Mouse (Mus musculus) lung, adult 2 months (tissue): ENCODE measurements around the gene Ost4. TPM values are rescaled to one million over a fixed set of nuclear protein-coding genes. Genes with fewer than 3 reads are reported as not detected.

Experiments used
- DNase-seq: peaks from one replicate; pipeline ENCODE4 v3.0.0; 2022
- H3K4me1 ChIP-seq: fragments of 200-500 bp; 2 replicates; pipeline ENCODE4 v1.6.1; 2011; ENCODE audit warnings: low read length; ENCODE audit not compliant: control insufficient read depth, insufficient read depth
- H3K4me3 ChIP-seq: fragments of 200-500 bp; replicated peaks from 2 replicates; pipeline ENCODE3; 2011; ENCODE audit warnings: low read depth, mild to moderate bottlenecking, control low read depth, low read length; ENCODE audit errors: extremely low read depth
- CTCF ChIP-seq: fragments of 200-500 bp; IDR thresholded peaks from 2 replicates; pipeline ENCODE4 v1.5.1; 2011; ENCODE audit warnings: mild to moderate bottlenecking, low read length, control low read depth; ENCODE audit not compliant: insufficient read depth
- POLR2A ChIP-seq: fragments of 200-500 bp; IDR thresholded peaks from 2 replicates; pipeline ENCODE4 v1.6.1; 2011; ENCODE audit warnings: low read depth, mild to moderate bottlenecking, control low read depth, low read length, borderline replicate concordance; ENCODE audit errors: extremely low read depth
- WGBS: fragments of 180-500 bp; shearing (Covaris S2); methylation state at CpG from one replicate; pipeline ENCODE4 v1.1.7; 2018; 5-methylcytosine and 5-hydroxymethylcytosine counted together
- polyA plus RNA-seq: library from polyadenylated mRNA; depleted of rRNA; stranded (reverse); fragments of >200 nt; gene quantifications from 2 replicates; pipeline ENCODE4 v1.2.3, GENCODE M21; 2012

Gene Ost4
- polyA plus RNA-seq, 1 experiment, result 230 TPM

DNA sequence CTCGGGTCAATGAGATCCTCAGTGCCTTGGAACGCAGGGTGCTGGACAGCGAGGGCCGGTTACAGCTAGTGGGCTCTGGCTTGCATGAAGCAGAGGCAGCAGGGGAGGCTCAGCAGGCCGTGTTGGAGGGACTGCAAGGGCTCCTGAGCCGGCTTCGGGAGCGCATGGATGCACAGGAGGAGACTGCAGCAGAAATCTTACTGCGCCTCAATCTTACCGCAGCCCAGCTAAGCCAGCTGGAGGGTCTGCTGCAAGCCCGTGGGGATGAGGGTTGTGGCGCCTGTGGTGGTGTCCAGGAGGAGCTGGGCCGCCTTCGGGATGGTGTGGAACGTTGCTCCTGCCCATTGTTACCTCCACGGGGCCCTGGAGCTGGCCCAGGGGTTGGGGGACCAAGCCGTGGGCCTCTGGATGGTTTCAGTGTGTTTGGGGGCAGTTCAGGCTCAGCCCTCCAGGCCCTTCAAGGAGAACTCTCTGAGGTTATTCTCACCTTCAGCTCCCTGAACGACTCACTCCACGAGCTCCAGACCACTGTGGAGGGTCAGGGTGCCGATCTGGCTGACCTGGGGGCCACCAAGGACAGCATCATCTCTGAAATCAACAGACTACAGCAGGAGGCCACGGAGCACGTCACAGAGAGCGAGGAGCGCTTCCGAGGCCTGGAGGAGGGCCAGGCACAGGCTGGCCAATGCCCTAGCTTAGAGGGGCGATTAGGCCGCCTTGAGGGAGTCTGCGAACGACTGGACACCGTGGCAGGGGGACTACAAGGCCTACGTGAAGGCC, 10.5 kb upstream of the Ost4 start:
- TF ChIP-seq POLR2A (no peak), CTCF (no peak)
- H3K4me1 ChIP-seq, result peaks cover 27% of the 10 kb centered on the region
- WGBS, result 91% methylated on average over 31 of the region's 31 CpGs

GRCm38 (mm10) chr5:30917348-30917747, 9.8 kb upstream of the Ost4 start:
- TF ChIP-seq CTCF (no peak), POLR2A (no peak)
- no peak for DNase-seq
- Histone ChIP-seq H3K4me1 (peaks cover 33% of the 10 kb centered on the region), H3K4me3 (no peak overlapping the region)
- 90% methylated on average over 11 of the region's 11 CpGs for WGBS

More for the DNA sequence above, 10.5 kb upstream of the Ost4 start:
- H3K4me3 ChIP-seq, result no peak overlapping the region
- no peak for DNase-seq

GRCm38 (mm10) chr5:30916841-30917240, 9.3 kb upstream of the Ost4 start:
- TF ChIP-seq POLR2A (no peak), CTCF (no peak)
- Histone ChIP-seq H3K4me3 (no peak overlapping the region), H3K4me1 (peaks cover 36% of the 10 kb centered on the region)
- 96% methylated on average over 9 of the region's 9 CpGs for WGBS
- no peak for DNase-seq

- H3K4me1 ChIP-seq, result peaks cover 35% of the 10 kb centered on the region
- DNase-seq, result peak; percentile 74
- WGBS, result 3% methylated on average over 7 of the region's 7 CpGs
- TF ChIP-seq POLR2A, result peak; percentile 47; the same call in 1 of the 2 replicates
- peak; percentile 63 for TF ChIP-seq CTCF
- H3K4me3 ChIP-seq, result no peak overlapping the region
These were observed 8.4 kb upstream of the Ost4 start for GRCm38 (mm10) chr5:30915974-30916433.

- no peak for DNase-seq
These were observed 7.9 kb upstream of the Ost4 start for GRCm38 (mm10) chr5:30915456-30915855.

GRCm38 (mm10) chr5:30914849-30915248, 7.3 kb upstream of the Ost4 start:
- 37% methylated on average over 6 of the region's 6 CpGs for WGBS
- TF ChIP-seq POLR2A (no peak), CTCF (no peak)
- peaks cover 35% of the 10 kb centered on the region for H3K4me1 ChIP-seq
- peak overlapping the region; percentile 3 for H3K4me3 ChIP-seq
- no peak for DNase-seq

More at GRCm38 (mm10) chr5:30915456-30915855, 7.9 kb upstream of the Ost4 start:
- TF ChIP-seq CTCF, result no peak
- peak overlapping the region; percentile 1 for H3K4me3 ChIP-seq
- peaks cover 35% of the 10 kb centered on the region for H3K4me1 ChIP-seq
- WGBS, result 26% methylated on average over 9 of the region's 9 CpGs

DNA sequence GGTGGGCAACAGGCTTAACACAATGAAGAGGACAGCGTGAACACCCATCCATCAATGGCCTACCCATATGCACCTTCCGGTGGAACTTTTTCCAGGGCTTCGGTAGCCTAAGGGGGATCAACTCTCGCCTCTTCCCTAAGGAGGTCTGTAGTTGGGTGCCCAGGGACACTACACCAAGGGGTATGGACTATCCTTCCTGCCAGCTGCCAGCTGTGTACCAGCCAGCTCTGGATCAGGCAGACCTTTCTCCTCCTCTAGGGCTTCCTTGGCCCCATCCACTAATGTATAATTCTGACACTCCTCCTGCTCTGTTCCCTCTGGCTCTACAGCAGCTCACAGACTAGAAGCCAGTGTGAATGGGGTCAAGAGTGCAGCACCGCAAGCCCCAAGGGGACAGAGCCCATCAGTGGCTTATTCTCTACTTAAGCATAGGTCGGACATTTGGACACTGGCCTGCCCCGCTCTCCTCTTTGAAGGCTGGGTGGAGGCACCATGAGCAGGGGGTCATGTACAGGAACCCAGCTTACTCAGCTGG, 6.6 kb upstream of the Ost4 start:
- DNase-seq, result no peak
- Histone ChIP-seq H3K4me1 (peaks cover 35% of the 10 kb centered on the region), H3K4me3 (peak overlapping the region; percentile 64)
- WGBS, result 32% methylated on average over 7 of the region's 7 CpGs
- TF ChIP-seq POLR2A, result no peak
- TF ChIP-seq CTCF, result no peak

- 21% methylated on average over 13 of the region's 13 CpGs for WGBS
- peaks cover 36% of the 10 kb centered on the region for H3K4me1 ChIP-seq
- DNase-seq, result peak; percentile 41
These were observed 5.7 kb upstream of the Ost4 start, which contains the start of gene Emilin1 for GRCm38 (mm10) chr5:30913060-30913841. TSS of gene Emilin1 (plus strand) at chr5:30913402.

DNA sequence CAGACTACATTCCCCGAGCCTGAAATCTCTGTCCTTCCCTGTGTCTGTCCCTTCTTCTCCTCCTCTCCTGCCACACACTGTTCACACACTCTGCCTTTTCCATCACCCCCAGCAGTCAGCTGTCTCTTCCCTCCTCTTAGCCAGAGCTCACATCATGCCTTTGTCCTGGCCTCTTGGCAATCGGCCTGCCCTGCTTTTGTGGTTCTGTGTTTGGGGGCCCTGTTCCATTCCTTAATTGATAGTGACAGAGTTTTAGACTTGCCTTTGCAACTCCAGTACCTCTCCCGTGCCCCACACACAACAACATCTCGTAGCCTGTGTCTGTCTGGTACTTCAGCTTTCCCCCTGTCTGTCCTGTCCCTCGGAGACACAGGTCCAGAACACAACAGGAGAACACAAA, 4.6 kb upstream of the Ost4 start:
- peaks cover 39% of the 10 kb centered on the region for H3K4me1 ChIP-seq
- TF ChIP-seq POLR2A, result no peak
- TF ChIP-seq CTCF, result no peak
- no peak for DNase-seq
- no peak overlapping the region for H3K4me3 ChIP-seq
- WGBS, result 59% methylated on average over 5 of the region's 5 CpGs

More at GRCm38 (mm10) chr5:30913060-30913841, 5.7 kb upstream of the Ost4 start, which contains the start of gene Emilin1:
- H3K4me3 ChIP-seq, result peak within 1 kb of the TSS; percentile 64
- TF ChIP-seq POLR2A (peak; percentile 51; the same call in 1 of the 2 replicates), CTCF (no peak)
